Mouse (Mus musculus) cerebellum, postnatal 4 days (tissue): ENCODE measurements around the gene Ercc8.
A peak's percentile ranks its signal among the peaks of the same experiment; 100 is the strongest.

Experiments used
- DNase-seq, 2 experiments: peaks; one replicate each; pipeline ENCODE4 v3.0.0; 2022; ENCODE audit warnings: low spot score in 2 of 2, mixed read lengths in 1 of 2

The Ercc8 gene

DNA sequence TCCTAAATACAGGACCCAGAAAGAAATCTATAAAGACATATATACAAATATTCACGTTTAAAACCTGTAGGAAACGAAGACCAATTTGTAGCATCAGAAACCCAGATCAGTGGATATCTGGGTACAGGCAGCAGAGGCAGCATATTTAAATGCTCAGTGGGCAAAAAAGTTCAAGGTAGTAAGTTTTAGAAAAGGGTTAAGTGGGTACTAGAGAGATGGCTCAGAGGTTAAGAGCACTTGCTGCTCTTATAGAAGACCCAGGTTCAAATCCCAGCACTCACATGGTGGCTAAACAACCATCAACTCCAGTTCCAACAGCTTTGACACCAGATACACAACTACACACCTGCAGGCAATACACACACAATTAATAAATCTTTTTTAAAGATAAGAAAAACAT, 1.4 kb upstream of the Ercc8 start:
- no peak for DNase-seq

DNA sequence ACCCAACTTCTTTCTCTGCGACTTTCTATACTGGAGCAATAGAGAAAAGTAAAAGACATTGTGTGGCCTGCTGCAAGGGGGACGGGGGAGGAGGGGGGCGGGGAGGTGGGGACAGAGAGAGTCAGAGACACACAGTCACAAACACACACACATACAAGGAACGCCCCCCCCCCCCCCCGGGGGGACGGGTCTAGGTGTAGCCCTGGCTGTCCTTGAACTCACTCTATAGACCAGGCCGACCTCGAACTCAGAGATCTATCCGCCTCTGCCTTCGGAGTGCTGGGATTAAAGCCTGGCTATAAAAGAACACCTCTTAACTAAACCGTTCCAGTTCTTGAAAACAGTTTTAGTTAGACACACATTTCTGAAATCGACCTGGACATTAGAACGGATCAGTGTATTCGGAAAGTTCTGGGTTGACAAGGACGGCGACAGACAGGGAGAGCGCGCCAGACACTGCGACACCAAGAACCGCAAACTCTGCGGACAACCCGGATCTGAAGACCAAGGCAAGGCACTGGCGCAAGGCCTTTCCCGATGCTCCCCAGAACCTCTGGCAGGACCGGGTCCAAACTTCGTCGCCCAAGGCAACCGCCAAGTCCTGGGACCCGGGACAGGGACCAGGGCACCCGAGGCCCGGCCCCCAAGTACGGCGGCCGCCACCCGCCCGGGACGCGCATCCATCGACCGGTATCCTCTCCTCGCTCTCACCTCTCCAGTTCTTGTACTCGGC, 633 bp upstream of the Ercc8 start:
- DNase-seq = no peak

GRCm38 (mm10) chr13:108159241-108159575, 677 bp downstream of the Ercc8 start:
- no peak for DNase-seq

- no peak for DNase-seq
Measured at GRCm38 (mm10) chr13:108159963-108160362, 1.4 kb downstream of the Ercc8 start.

DNA sequence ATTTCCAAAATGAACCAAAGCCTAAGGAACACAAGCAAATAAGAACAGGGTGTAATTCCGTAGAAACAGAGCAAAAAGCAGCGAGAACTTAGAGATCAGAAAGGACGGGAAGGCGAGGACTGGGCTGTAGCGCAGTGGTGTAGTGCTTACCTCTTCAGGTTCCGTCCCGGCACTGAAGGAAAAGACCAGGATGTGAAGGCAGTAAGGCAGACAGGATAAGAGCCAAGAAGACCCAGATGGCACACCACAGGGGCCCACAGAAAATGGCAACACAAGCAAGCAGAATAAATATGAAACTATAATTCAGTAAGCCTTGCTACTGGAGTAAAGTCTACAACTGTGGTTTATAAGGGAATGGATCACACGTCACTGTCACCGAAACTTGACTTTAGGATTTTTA, 5.4 kb downstream of the Ercc8 start:
- peak in 1 of 2 experiments; percentile 53 for DNase-seq

GRCm38 (mm10) chr13:108164621-108165020, 6.1 kb downstream of the Ercc8 start:
- no peak for DNase-seq

GRCm38 (mm10) chr13:108170002-108170401, 11.5 kb downstream of the Ercc8 start:
- no peak for DNase-seq

GRCm38 (mm10) chr13:108170511-108170910, 12.0 kb downstream of the Ercc8 start:
- no peak for DNase-seq

DNA sequence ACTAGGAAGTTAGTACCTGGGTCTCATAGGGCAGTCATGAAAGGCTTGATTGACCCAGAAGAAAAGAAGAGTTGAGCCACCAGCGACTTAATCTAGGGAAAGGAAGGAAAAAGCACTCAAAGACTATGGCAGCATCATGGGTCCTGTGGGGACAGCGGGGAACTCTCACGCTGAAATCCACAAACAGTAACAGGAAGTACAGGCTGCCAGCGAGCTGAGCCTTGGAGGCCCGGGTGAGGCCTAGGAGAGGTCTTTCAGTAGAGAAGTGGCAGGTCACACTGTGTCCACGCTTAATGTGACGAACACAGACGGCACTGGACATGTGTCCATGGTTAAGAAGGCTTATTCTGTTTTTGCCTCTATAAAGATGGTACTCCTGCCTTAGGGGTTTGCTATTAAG, 21.1 kb downstream of the Ercc8 start:
- DNase-seq = no peak

DNA sequence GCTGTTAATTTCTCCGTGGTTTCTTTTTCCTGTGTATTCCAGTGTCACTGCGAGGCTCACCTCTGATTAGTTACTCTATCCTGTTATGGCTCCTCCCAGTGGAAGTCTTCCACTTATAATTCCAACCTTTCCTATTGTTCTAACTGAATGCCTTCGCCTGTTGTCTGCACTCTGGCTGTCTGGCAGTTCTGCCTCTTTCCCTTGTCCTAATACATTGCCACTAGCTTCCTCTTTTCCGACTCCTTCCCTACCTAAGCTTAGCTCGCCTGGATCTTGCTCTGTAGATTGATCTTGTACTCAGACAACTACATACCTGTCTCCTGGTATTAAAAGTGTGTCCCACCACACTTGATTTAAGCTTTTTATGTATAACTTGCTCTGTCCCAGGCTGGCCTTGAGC, 22.3 kb downstream of the Ercc8 start:
- no peak for DNase-seq

DNA sequence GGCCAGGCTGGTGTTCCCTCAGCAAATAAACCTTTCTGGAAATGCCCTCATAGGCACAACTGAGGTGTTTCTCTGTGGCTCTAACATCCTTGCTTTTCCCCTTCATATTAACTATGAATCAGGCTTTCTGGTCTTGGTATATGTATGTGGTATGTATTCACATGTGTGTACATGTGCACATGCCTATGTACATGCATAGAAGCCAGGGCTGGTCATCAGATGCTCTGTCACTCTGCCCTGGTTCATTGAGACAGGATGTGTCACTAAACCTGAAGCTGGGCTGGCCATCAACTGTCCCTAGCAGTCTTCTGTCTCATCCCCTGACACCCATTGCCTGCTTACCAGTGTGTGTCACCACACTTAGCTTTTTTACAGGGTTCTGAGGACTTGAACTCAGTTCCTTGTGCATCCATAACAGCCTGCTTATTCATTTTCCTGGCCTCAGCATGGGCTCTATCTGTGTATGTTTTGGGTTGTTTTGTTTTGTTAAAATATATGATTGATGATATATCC, 26.3 kb downstream of the Ercc8 start:
- DNase-seq = no peak

DNA sequence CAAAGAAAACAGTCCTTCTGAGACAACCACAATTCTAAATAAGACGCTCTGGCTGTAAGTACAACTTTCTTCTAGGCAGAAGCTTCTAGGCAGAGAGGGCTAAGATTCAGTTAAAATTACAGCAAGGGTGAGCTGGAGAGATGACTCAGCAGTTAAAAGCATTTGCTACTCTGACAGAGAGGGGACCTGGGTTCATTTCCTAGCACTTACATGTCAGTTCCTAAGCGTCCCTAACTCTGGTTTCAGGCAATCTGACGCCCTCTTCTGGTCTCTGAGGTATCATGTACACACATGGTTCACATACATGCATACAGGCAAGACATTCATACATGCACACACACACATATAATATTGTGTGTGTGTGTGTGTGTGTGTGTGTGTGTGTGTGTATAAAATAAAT, 27.0 kb downstream of the Ercc8 start:
- no peak for DNase-seq

DNA sequence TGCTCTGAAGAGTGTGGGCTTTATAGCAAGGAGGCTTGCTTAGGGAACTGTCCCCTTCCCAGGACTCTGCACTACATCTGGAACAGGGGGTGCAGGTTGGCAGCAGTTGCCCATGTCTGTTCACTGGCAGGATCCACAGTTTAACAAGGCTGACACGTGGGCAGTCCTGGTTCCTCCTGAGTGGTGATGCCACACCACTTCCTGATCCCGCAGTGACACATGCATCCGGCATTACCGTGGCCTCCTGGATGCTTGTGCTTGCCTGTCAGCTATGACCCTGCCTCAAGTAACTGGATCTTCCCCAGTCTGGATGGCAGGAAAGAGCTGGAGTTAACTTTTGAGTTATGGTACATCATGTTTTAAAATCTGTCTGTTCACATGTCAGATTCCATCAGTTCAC, 29.5 kb downstream of the Ercc8 start:
- DNase-seq = no peak

DNA sequence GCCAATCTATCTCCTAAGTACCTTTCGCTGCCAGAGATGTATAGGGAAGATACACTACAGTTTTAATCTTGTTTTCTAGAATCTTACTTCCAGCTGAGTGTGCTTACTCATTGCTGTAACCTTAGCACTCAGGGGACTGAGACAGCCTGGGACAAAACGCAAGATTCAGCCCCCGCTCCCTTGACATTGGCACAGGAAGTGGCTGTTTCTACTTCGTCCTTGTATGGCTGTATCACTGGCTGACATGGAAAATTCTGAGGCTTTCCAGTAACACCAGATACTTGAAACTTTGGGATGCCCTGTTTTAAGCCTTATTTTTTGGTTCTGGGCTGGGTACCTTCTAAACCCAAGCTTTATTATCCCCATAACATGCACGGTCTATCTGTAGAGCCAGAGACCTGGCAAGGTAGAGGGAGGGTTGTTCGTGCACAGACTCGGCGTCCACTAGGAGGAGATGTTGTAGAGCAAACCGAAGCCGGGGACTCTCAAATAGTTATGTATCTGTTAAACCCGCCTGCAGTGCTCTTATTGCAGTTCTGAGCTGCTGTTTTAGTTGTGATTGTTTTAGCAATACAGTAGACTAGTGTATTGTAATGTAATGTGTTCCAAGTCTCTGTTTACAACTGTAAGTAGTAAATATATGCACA, 32.7 kb downstream of the Ercc8 start:
- peak in 1 of 2 experiments; percentile 28 for DNase-seq

- DNase-seq = no peak
Measured at GRCm38 (mm10) chr13:108195474-108195873, 36.9 kb downstream of the Ercc8 start.

DNA sequence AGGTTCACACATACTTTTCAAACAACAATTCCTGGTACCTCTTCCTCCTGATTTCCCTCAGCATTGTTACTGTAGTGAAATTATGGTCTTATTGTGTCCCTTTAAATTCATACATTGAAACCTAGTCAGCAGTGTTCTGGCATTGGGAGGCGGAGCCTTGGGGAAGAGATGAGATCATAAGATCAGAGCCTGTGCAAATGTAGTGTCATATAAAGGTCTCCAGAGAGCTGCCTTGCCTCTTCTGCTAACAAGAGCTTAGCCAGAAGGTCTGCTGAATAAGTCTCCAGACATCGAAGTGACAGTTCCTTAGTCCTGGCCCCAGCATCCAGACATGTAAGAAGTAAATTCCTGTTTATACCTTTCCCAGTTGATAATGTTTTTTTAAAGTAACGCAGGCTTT, 46.3 kb downstream of the Ercc8 start:
- no peak for DNase-seq

- DNase-seq = no peak
Measured at GRCm38 (mm10) chr13:108207447-108207846, 48.9 kb downstream of the Ercc8 start.

DNA sequence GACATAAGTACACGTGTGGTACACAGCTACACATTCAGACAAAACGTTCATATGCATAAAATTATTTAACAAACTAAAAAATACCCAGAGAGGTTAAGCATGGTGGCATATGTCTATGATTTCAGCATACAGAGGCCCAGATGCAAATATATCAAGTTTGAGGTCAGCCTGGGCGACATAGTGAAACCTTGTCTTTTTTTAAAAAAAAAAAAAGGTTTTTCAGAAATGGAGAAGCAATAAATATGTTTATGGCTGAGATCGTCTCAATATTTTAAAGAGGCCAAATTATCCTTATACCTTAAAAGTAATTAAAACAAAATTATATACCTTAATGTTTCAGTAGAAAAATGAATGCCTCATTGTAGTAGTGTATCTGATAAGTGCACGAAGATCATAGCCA, 49.6 kb downstream of the Ercc8 start:
- DNase-seq = no peak

- no peak for DNase-seq
Measured at GRCm38 (mm10) chr13:108210960-108211359, 52.4 kb downstream of the Ercc8 start.

DNA sequence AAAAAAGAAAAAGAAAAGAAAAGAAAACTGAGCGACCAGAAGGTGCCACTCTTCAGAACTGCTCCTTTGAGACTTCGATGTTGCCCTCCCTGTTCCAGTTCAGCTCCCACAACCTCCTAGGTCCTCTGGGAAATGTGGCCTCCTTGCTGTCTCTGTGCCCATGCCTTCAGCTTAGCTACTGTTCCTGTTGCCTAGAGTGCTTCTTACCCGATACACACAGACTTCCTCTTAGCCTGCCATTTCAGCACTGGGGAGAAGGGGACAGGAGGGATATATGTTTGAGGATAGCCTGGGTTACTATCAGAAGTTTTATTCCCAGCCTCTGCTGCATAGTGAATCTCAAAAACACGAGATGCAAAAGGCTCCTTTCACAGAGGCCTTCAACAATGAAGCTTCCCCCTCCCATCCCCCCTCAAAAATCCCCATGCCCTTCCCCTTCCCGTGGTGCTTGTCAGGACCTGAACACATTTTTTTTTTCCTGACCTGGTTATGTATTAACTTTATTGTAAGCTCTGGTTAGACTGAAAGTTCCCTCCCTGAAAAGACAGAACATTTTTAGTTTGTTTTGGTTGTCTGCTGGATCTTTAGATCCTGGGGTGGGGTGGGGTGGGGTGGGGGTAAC, 54.0 kb downstream of the Ercc8 start:
- no peak for DNase-seq

DNA sequence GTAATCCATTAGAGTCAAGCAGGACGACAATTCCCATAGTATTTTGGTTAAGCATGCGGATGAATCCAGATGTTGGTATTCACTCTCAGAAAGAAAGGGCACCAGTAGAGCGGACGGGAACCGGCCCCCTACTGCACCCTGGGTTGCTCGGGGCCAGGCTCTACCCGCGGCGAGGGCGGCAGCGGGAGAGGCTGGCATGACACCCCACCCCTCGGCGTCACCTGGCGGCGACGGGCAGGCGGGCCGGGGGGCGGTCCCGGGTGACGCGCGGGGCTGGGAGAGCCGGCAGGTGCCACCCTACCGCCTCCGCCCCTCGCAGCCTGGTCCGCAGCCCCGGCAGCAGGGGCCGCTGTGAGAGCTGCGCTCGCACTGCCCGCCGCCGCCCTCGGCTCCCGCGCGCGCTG, 55.6 kb downstream of the Ercc8 start, which contains the start of gene Elovl7:
Elovl7 (plus strand) TSS at position 324 of the 404 bp plus-strand sequence.
- DNase-seq = peak; percentile 31 to 47

DNA sequence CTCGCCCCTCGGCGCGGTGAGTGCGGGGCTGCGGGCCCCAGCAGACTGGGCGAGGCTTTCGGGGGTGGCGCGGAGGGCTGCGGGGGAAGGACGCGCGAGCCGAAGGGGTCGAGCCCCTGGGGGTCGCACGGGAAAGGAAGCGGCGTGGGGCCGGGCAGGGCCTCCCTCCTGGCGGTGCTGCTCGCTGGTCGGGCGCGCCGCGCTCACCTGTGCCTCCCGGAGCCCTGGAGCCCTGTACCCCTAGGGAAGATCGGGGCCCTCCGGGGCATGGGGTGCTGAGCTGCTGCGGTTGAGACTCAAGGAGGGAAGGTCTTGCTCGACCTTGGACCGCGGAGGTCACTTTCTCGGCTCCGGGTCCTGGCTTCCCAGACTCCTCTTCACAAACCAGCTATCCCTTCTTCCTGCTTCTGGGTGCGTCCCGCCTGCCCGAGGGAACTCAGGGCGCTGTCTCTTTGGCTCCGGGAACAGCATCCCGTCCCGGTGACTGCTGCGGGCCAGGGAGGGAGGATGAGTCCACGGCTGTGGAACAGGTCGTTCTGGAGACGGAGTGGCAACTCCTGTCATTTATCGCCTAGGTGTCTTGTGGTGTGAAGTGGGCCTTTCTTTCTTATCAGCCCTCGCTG, 56.1 kb downstream of the Ercc8 start:
- DNase-seq = peak in 1 of 2 experiments; percentile 14
